Mouse (Mus musculus) lung, embryonic 16.5 days (tissue): ENCODE data around the gene Ranbp3. TPM values are rescaled to one million over a fixed set of nuclear protein-coding genes. Genes with fewer than 3 reads are reported as not detected.

Experiments used
- ATAC-seq: fragments of 200-750 bp; cut with Nextera tagmentation; 2 replicates; pipeline ENCODE4 v1.8.0; 2017; ENCODE audit warnings: low read depth, mild to moderate bottlenecking, moderate library complexity
- H3K27ac ChIP-seq: fragments of 300-500 bp; sonication (generic); 2 replicates; pipeline ENCODE4 v1.5.1; 2014; ENCODE audit warnings: mild to moderate bottlenecking, control low read depth, low read length
- H3K27me3 ChIP-seq: fragments of 300-500 bp; sonication (generic); 2 replicates; pipeline ENCODE4 v1.6.1; 2014; ENCODE audit warnings: low read depth, low read length, mixed read lengths; ENCODE audit not compliant: control insufficient read depth, insufficient read depth
- H3K36me3 ChIP-seq: fragments of 300-500 bp; sonication (generic); 2 replicates; pipeline ENCODE4 v1.6.1; 2014; ENCODE audit warnings: low read length; ENCODE audit not compliant: control insufficient read depth, insufficient read depth
- H3K4me1 ChIP-seq: fragments of 300-500 bp; sonication (generic); replicated peaks from 2 replicates; pipeline ENCODE4 v1.6.1; 2014; ENCODE audit warnings: low read length, mixed read lengths; ENCODE audit not compliant: control insufficient read depth, insufficient read depth
- H3K4me2 ChIP-seq: fragments of 300-500 bp; sonication (generic); 2 replicates; pipeline ENCODE4 v1.6.1; 2014; ENCODE audit warnings: low read depth, low read length, control low read depth
- H3K4me3 ChIP-seq: fragments of 300-500 bp; sonication (generic); 2 replicates; pipeline ENCODE4 v1.5.1; 2014; ENCODE audit warnings: mild to moderate bottlenecking, low read length, control low read depth
- H3K9ac ChIP-seq: fragments of 300-500 bp; sonication (generic); 2 replicates; pipeline ENCODE4 v1.6.1; 2014; ENCODE audit warnings: low read length, control low read depth
- H3K9me3 ChIP-seq: fragments of 300-500 bp; sonication (generic); 2 replicates; pipeline ENCODE4 v1.6.1; 2016; ENCODE audit warnings: low read length; ENCODE audit not compliant: control insufficient read depth
- WGBS: fragments of 180-500 bp; shearing (Covaris S2); extraction: QIAGEN DNeasy Blood & Tissue Kit; methylation state at CpG from one replicate; pipeline ENCODE4 v1.1.7; 2014; 5-methylcytosine and 5-hydroxymethylcytosine counted together
- polyA plus RNA-seq: library from polyadenylated mRNA; unstranded; fragments of >200 nt; fragmentation: Nextera tagmentation; extraction: Ambion mirVana; gene quantifications from 2 replicates; pipeline ENCODE4 v1.2.1, GENCODE M21; 2015

The Ranbp3 gene
- polyA plus RNA-seq, 1 experiment from 2014 or later: 92.8 TPM

- Histone ChIP-seq H3K27ac (no peak overlapping the region), H3K27me3 (no peaks in the 10 kb centered on the region), H3K4me3 (no peak overlapping the region), H3K4me1 (peaks cover 7% of the 10 kb centered on the region; the same call in 1 of the 2 replicates), H3K4me2 (no peak overlapping the region), H3K9ac (no peak overlapping the region), H3K9me3 (no peaks in the 10 kb centered on the region), H3K36me3 (peaks cover 28% of the 10 kb centered on the region)
- 85% methylated on average over 2 of the region's 2 CpGs for WGBS
- no peak for ATAC-seq
Observed at GRCm38 (mm10) chr17:56688689-56689088, 15.6 kb downstream of the Ranbp3 start.

GRCm38 (mm10) chr17:56693395-56693794, 20.3 kb downstream of the Ranbp3 start:
- H3K4me1 ChIP-seq: peaks cover 10% of the 10 kb centered on the region; the same call in 1 of the 2 replicates
- H3K27ac ChIP-seq: no peak overlapping the region
- no peak for ATAC-seq
- WGBS: 56% methylated on average over 1 of the region's 1 CpGs
- H3K9me3 ChIP-seq: no peaks in the 10 kb centered on the region
- H3K27me3 ChIP-seq: no peaks in the 10 kb centered on the region
- H3K4me3 ChIP-seq: no peak overlapping the region
- H3K4me2 ChIP-seq: no peak overlapping the region
- H3K36me3 ChIP-seq: peaks cover 36% of the 10 kb centered on the region
- H3K9ac ChIP-seq: no peak overlapping the region

- H3K36me3 ChIP-seq: peaks cover 37% of the 10 kb centered on the region
- H3K4me1 ChIP-seq: peaks cover 10% of the 10 kb centered on the region; the same call in 1 of the 2 replicates
- ATAC-seq: peak; percentile 81
- H3K4me3 ChIP-seq: no peak overlapping the region
- no peak overlapping the region for H3K4me2 ChIP-seq
- H3K9me3 ChIP-seq: no peaks in the 10 kb centered on the region
- no peak overlapping the region for H3K27ac ChIP-seq
- H3K9ac ChIP-seq: no peak overlapping the region
- 46% methylated on average over 6 of the region's 6 CpGs for WGBS
- H3K27me3 ChIP-seq: no peaks in the 10 kb centered on the region
Observed at GRCm38 (mm10) chr17:56693851-56694310, 20.8 kb downstream of the Ranbp3 start.

GRCm38 (mm10) chr17:56700451-56700850, 27.4 kb downstream of the Ranbp3 start:
- Histone ChIP-seq H3K9me3 (no peaks in the 10 kb centered on the region), H3K4me2 (no peak overlapping the region), H3K9ac (no peak overlapping the region), H3K4me1 (no peaks in the 10 kb centered on the region), H3K27me3 (no peaks in the 10 kb centered on the region), H3K36me3 (peaks cover 71% of the 10 kb centered on the region), H3K4me3 (no peak overlapping the region), H3K27ac (no peak overlapping the region)
- WGBS: 64% methylated on average over 2 of the region's 2 CpGs
- no peak for ATAC-seq

GRCm38 (mm10) chr17:56703038-56703437, 29.9 kb downstream of the Ranbp3 start:
- Histone ChIP-seq H3K36me3 (peaks cover 78% of the 10 kb centered on the region), H3K27me3 (no peaks in the 10 kb centered on the region), H3K9ac (no peak overlapping the region), H3K9me3 (no peaks in the 10 kb centered on the region), H3K4me1 (no peaks in the 10 kb centered on the region), H3K4me2 (no peak overlapping the region), H3K4me3 (no peak overlapping the region), H3K27ac (no peak overlapping the region)
- 80% methylated on average over 4 of the region's 4 CpGs for WGBS
- no peak for ATAC-seq

- Histone ChIP-seq H3K36me3 (peaks cover 86% of the 10 kb centered on the region), H3K27me3 (no peaks in the 10 kb centered on the region), H3K27ac (no peak overlapping the region), H3K9ac (no peak overlapping the region), H3K4me3 (no peak overlapping the region), H3K4me1 (no peaks in the 10 kb centered on the region), H3K4me2 (no peak overlapping the region), H3K9me3 (no peaks in the 10 kb centered on the region)
- no peak for ATAC-seq
- WGBS: 85% methylated on average over 1 of the region's 1 CpGs
Observed at GRCm38 (mm10) chr17:56706515-56706914, 33.4 kb downstream of the Ranbp3 start.

- no peak for ATAC-seq
Observed at GRCm38 (mm10) chr17:56708692-56709091, 35.6 kb downstream of the Ranbp3 start.

GRCm38 (mm10) chr17:56709708-56710107, 36.6 kb downstream of the Ranbp3 start:
- Histone ChIP-seq H3K4me1 (no peaks in the 10 kb centered on the region), H3K27ac (no peak overlapping the region), H3K4me2 (no peak overlapping the region), H3K4me3 (no peak overlapping the region), H3K27me3 (no peaks in the 10 kb centered on the region), H3K36me3 (peaks cover 64% of the 10 kb centered on the region), H3K9ac (no peak overlapping the region), H3K9me3 (no peaks in the 10 kb centered on the region)
- 82% methylated on average over 3 of the region's 3 CpGs for WGBS
- ATAC-seq: no peak

More at GRCm38 (mm10) chr17:56708692-56709091, 35.6 kb downstream of the Ranbp3 start:
- H3K9ac ChIP-seq: no peak overlapping the region
- H3K9me3 ChIP-seq: no peaks in the 10 kb centered on the region
- WGBS: 78% methylated on average over 4 of the region's 4 CpGs
- H3K4me3 ChIP-seq: no peak overlapping the region
- H3K36me3 ChIP-seq: peaks cover 72% of the 10 kb centered on the region
- no peak overlapping the region for H3K4me2 ChIP-seq
- H3K27ac ChIP-seq: no peak overlapping the region
- no peaks in the 10 kb centered on the region for H3K27me3 ChIP-seq
- no peaks in the 10 kb centered on the region for H3K4me1 ChIP-seq

GRCm38 (mm10) chr17:56715360-56715759, 42.3 kb downstream of the Ranbp3 start:
- ATAC-seq: no peak
- peaks cover 15% of the 10 kb centered on the region for H3K4me1 ChIP-seq
- no peak overlapping the region for H3K27ac ChIP-seq
- no peak overlapping the region for H3K9ac ChIP-seq
- no peaks in the 10 kb centered on the region for H3K27me3 ChIP-seq
- peaks cover 15% of the 10 kb centered on the region for H3K36me3 ChIP-seq
- no peak overlapping the region for H3K4me2 ChIP-seq
- 53% methylated on average over 11 of the region's 11 CpGs for WGBS
- no peak overlapping the region for H3K4me3 ChIP-seq
- H3K9me3 ChIP-seq: no peaks in the 10 kb centered on the region
